Mouse (Mus musculus): Measurements from ENCODE around the gene Zfp579. TPM values are rescaled to one million over a fixed set of nuclear protein-coding genes. Genes with fewer than 3 reads are reported as not detected.
A peak's percentile ranks its signal among the peaks of the same experiment; 100 is the strongest.

The Zfp579 gene
- polyA plus RNA-seq, 1 experiment from 2014 or later = 29.3 TPM

DNA sequence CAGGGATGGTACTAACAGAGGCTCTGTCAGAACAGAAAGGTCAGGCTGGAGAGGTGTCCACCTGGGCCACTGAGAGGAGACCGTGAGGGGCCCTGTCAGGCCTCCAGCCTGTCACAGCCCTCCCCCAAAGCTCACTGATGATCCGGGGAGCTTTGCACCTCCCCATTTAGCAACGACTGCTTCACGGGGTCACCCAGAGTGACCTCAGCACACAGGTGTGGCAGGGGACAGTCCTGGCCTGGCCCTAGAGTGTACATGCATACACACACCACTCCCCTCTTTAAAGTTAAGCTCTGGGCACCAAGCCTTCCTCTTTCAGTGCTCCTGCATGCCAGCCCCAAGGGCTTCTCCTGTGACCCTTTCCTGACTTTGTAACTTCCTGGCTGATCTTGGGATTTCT, 20.5 kb downstream of the Zfp579 start:
- peaks cover 4% of the 10 kb centered on the region; the same call in 1 of the 2 replicates for H3K9me3 ChIP-seq
- no peak overlapping the region for H3K27ac ChIP-seq (replicated peaks)
- H3K27me3 ChIP-seq (replicated peaks; ENCODE audit: low read depth, poor library complexity, severe bottlenecking) = no peaks in the 10 kb centered on the region
- H3K4me3 ChIP-seq = no peak overlapping the region
- DNase-seq (ENCODE audit: low spot score) = no peak
- H3K4me1 ChIP-seq = 0 out of 2 replicates have a peak, but pooled peaks cover 3% of the 10 kb centered on the region
- WGBS = 57% methylated on average over 4 of the region's 4 CpGs
- no peaks in the 10 kb centered on the region for H3K36me3 ChIP-seq (replicated peaks)

- 70% methylated on average over 18 of the region's 18 CpGs for WGBS
Observed at GRCm38 (mm10) chr7:4972321-4973047, 23.5 kb downstream of the Zfp579 start.

GRCm38 (mm10) chr7:4971710-4972109, 24.2 kb downstream of the Zfp579 start:
- Histone ChIP-seq H3K36me3 (replicated peaks) (no peaks in the 10 kb centered on the region), H3K4me3 (no peak overlapping the region), H3K27ac (replicated peaks) (no peak overlapping the region; the same call in 1 of the 2 replicates), H3K27me3 (replicated peaks; ENCODE audit: low read depth, poor library complexity, severe bottlenecking) (no peaks in the 10 kb centered on the region), H3K4me1 (0 out of 2 replicates have a peak, but pooled peaks cover 3% of the 10 kb centered on the region), H3K9me3 (no peaks in the 10 kb centered on the region)
- WGBS = 26% methylated on average over 7 of the region's 7 CpGs
- no peak for DNase-seq (ENCODE audit: low spot score)

More at GRCm38 (mm10) chr7:4972321-4973047, 23.5 kb downstream of the Zfp579 start:
- no peaks in the 10 kb centered on the region for H3K27me3 ChIP-seq (replicated peaks; ENCODE audit: low read depth, poor library complexity, severe bottlenecking)
- H3K4me1 ChIP-seq = 0 out of 2 replicates have a peak, but pooled peaks cover 3% of the 10 kb centered on the region
- H3K4me3 ChIP-seq = no peak overlapping the region
- H3K36me3 ChIP-seq (replicated peaks) = no peaks in the 10 kb centered on the region
- H3K9me3 ChIP-seq = peaks cover 4% of the 10 kb centered on the region; the same call in 1 of the 2 replicates
- no peak overlapping the region for H3K27ac ChIP-seq (replicated peaks)
- no peak for DNase-seq (ENCODE audit: low spot score)

GRCm38 (mm10) chr7:4971068-4971467, 24.9 kb downstream of the Zfp579 start, which contains the start of gene Sbk3:
Sbk3 (minus strand) TSS chr7:4971168.
- no peak within 1 kb of the TSS for H3K4me3 ChIP-seq
- no peaks in the 10 kb centered on the region for H3K27me3 ChIP-seq (replicated peaks; ENCODE audit: low read depth, poor library complexity, severe bottlenecking)
- H3K36me3 ChIP-seq (replicated peaks) = no peaks in the 10 kb centered on the region
- H3K9me3 ChIP-seq = no peaks in the 10 kb centered on the region
- H3K4me1 ChIP-seq = 0 out of 2 replicates have a peak, but pooled peaks cover 3% of the 10 kb centered on the region
- 42% methylated on average over 6 of the region's 6 CpGs for WGBS
- no peak for DNase-seq (ENCODE audit: low spot score)
- no peak within 1 kb of the TSS; the same call in 1 of the 2 replicates for H3K27ac ChIP-seq (replicated peaks)

DNA sequence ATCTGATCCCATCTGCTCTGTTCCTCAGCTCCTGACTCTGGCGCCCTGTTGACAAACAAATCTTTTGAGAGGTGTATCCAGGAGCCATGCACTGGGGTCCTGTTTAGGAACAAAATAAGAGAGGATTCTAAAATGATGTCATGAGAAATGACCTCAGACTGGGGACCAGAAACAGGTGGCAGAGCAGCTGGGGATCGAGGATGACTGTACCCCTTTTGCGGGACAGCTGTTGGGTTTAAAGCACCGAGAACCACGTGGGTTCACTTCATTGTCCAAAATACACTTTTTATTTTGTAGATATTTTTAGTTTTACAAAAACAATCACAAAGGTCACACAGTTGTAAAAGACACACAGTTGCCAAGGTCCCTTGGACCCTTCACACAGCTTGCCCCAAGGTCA, 31.0 kb downstream of the Zfp579 start:
- no peak overlapping the region for H3K4me3 ChIP-seq
- no peak overlapping the region for H3K27ac ChIP-seq (replicated peaks)
- no peak for DNase-seq (ENCODE audit: low spot score)
- no peaks in the 10 kb centered on the region for H3K9me3 ChIP-seq
- peaks cover 12% of the 10 kb centered on the region for H3K4me1 ChIP-seq
- WGBS = 81% methylated on average over 5 of the region's 5 CpGs
- no peaks in the 10 kb centered on the region for H3K36me3 ChIP-seq (replicated peaks)
- H3K27me3 ChIP-seq (replicated peaks; ENCODE audit: low read depth, poor library complexity, severe bottlenecking) = no peaks in the 10 kb centered on the region

DNA sequence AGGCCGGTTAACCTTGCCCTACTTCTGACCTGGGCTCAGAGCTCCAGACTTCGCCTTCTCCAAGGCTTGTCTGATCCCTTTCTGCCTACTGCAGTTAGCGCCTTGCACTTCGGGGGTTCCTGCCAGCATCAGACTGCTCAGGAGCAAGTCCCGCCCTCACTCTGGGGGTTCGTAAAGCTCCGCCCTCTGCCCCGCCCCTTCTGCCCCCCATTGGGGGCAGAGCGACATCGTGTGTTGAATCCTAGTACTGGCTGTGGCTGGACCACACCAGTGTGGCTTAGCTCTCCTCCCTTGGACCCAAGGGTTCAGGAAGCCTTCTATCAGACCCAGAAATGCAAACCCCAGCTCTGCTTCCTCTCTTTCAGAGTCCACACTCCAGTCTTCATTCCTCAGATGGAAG, 31.7 kb downstream of the Zfp579 start, which contains the start of gene Sbk2:
Sbk2 (minus strand) TSS at position 135 of the 400 bp plus-strand sequence.
- Histone ChIP-seq H3K9me3 (no peaks in the 10 kb centered on the region), H3K36me3 (replicated peaks) (no peaks in the 10 kb centered on the region), H3K27ac (replicated peaks) (no peak within 1 kb of the TSS), H3K4me1 (peaks cover 12% of the 10 kb centered on the region), H3K27me3 (replicated peaks; ENCODE audit: low read depth, poor library complexity, severe bottlenecking) (no peaks in the 10 kb centered on the region), H3K4me3 (peak within 1 kb of the TSS; percentile 33; the same call in 1 of the 2 replicates)
- DNase-seq (ENCODE audit: low spot score) = peak; percentile 76
- 6% methylated on average over 10 of the region's 10 CpGs for WGBS

GRCm38 (mm10) chr7:4963527-4963926, 32.4 kb downstream of the Zfp579 start:
- no peak overlapping the region for H3K27ac ChIP-seq (replicated peaks)
- H3K4me1 ChIP-seq = peaks cover 12% of the 10 kb centered on the region
- DNase-seq (ENCODE audit: low spot score) = no peak
- no peaks in the 10 kb centered on the region for H3K27me3 ChIP-seq (replicated peaks; ENCODE audit: low read depth, poor library complexity, severe bottlenecking)
- no peaks in the 10 kb centered on the region for H3K9me3 ChIP-seq
- H3K36me3 ChIP-seq (replicated peaks) = no peaks in the 10 kb centered on the region
- 68% methylated on average over 5 of the region's 5 CpGs for WGBS
- no peak overlapping the region for H3K4me3 ChIP-seq

GRCm38 (mm10) chr7:4957361-4957760, 38.6 kb downstream of the Zfp579 start:
- Histone ChIP-seq H3K27ac (replicated peaks) (no peak overlapping the region), H3K4me1 (no peaks in the 10 kb centered on the region), H3K9me3 (no peaks in the 10 kb centered on the region), H3K27me3 (replicated peaks; ENCODE audit: low read depth, poor library complexity, severe bottlenecking) (no peaks in the 10 kb centered on the region), H3K4me3 (no peak overlapping the region), H3K36me3 (replicated peaks) (no peaks in the 10 kb centered on the region)
- no peak for DNase-seq (ENCODE audit: low spot score)
- WGBS = 81% methylated on average over 10 of the region's 10 CpGs

GRCm38 (mm10) chr7:4953815-4954445, 42.0 kb downstream of the Zfp579 start:
- H3K27ac ChIP-seq (replicated peaks) = no peak overlapping the region
- WGBS = 29% methylated on average over 10 of the region's 10 CpGs
- no peak for DNase-seq (ENCODE audit: low spot score)
- no peaks in the 10 kb centered on the region for H3K4me1 ChIP-seq
- H3K4me3 ChIP-seq = no peak overlapping the region
- no peaks in the 10 kb centered on the region for H3K9me3 ChIP-seq
- H3K27me3 ChIP-seq (replicated peaks; ENCODE audit: low read depth, poor library complexity, severe bottlenecking) = no peaks in the 10 kb centered on the region
- H3K36me3 ChIP-seq (replicated peaks) = no peaks in the 10 kb centered on the region

DNA sequence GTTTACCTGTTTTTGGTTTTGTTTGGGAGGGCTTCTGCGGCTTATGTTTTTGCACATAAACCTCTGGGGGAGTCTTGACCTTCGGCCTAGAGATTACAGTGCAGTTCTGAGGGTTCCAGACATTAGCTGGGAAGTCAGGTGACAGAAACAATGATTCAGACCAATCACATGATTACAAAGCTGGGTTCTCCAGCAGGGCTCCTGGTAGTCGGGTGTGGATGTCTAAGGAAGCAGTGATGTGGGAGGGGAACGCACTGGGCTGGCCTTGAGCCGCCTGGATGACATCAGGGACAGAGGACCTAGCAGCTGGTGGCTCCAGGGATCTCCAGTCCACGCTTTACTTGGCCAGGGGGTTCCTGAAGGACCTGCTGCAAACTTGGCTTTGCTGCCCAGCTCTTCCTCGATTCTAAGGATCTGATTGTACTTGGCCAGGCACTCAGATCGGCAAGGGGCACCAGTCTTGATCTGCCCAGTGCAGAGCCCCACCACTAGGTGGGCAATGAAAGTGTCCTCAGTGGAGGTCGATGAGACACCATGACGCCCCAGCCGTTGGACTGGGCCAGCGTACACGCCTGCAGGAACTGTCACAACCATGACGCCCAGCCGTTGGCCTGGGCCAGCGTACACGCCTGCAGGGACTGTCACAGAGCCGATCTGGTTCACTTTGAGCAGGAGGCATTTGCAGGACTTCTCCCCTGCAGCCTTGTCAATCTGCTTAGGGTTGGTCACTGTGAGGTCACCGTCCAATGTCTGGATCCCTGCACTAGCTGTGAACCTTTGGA, 45.2 kb downstream of the Zfp579 start:
- Histone ChIP-seq H3K36me3 (replicated peaks) (no peaks in the 10 kb centered on the region), H3K4me1 (no peaks in the 10 kb centered on the region), H3K27me3 (replicated peaks; ENCODE audit: low read depth, poor library complexity, severe bottlenecking) (no peaks in the 10 kb centered on the region), H3K9me3 (no peaks in the 10 kb centered on the region), H3K4me3 (no peak overlapping the region), H3K27ac (replicated peaks) (no peak overlapping the region)
- 83% methylated on average over 19 of the region's 19 CpGs for WGBS
- no peak for DNase-seq (ENCODE audit: low spot score)

- WGBS = 80% methylated on average over 6 of the region's 6 CpGs
- Histone ChIP-seq H3K4me3 (no peak overlapping the region), H3K27me3 (replicated peaks; ENCODE audit: low read depth, poor library complexity, severe bottlenecking) (no peaks in the 10 kb centered on the region), H3K36me3 (replicated peaks) (no peaks in the 10 kb centered on the region), H3K9me3 (no peaks in the 10 kb centered on the region), H3K4me1 (peaks cover 2% of the 10 kb centered on the region; the same call in 1 of the 2 replicates), H3K27ac (replicated peaks) (no peak overlapping the region)
- no peak for DNase-seq (ENCODE audit: low spot score)
Observed at GRCm38 (mm10) chr7:4948386-4948785, 47.6 kb downstream of the Zfp579 start.

GRCm38 (mm10) chr7:4947855-4948254, 48.1 kb downstream of the Zfp579 start:
- no peak overlapping the region for H3K27ac ChIP-seq (replicated peaks)
- no peaks in the 10 kb centered on the region for H3K27me3 ChIP-seq (replicated peaks; ENCODE audit: low read depth, poor library complexity, severe bottlenecking)
- H3K4me1 ChIP-seq = peaks cover 5% of the 10 kb centered on the region; the same call in 1 of the 2 replicates
- no peak for DNase-seq (ENCODE audit: low spot score)
- H3K36me3 ChIP-seq (replicated peaks) = no peaks in the 10 kb centered on the region
- H3K9me3 ChIP-seq = no peaks in the 10 kb centered on the region
- no peak overlapping the region for H3K4me3 ChIP-seq
- WGBS = 56% methylated on average over 2 of the region's 2 CpGs

Data from embryonic facial prominence, embryonic 10.5 days (tissue).